Mouse (Mus musculus) frontal cortex, postnatal 25 days (tissue): Measurements from ENCODE around the gene Masp1.

Experiments used
- DNase-seq, 2 experiments: peaks; one replicate each; pipeline ENCODE4 v3.0.0; 2022; ENCODE audit warnings: low spot score in 2 of 2

Masp1 gene

GRCm38 (mm10) chr16:23520235-23520871 lies at the start of gene Masp1, which contains the start of gene Rtp4:
Gene Masp1 (minus strand): TSS chr16:23520815.
Gene Rtp4 (plus strand): TSS chr16:23520291.
- DNase-seq: peak in 1 of 2 experiments; percentile 17

GRCm38 (mm10) chr16:23568369-23568958 lies 47.8 kb upstream of the Masp1 start:
- no peak for DNase-seq

- DNase-seq: no peak
Observed at GRCm38 (mm10) chr16:23557669-23558068, 37.1 kb upstream of the Masp1 start.

GRCm38 (mm10) chr16:23557195-23557594 lies 36.6 kb upstream of the Masp1 start:
- DNase-seq: no peak

GRCm38 (mm10) chr16:23554673-23555072 lies 34.1 kb upstream of the Masp1 start:
- no peak for DNase-seq

GRCm38 (mm10) chr16:23550981-23551582 lies 30.5 kb upstream of the Masp1 start:
- DNase-seq: no peak

GRCm38 (mm10) chr16:23550346-23550980 lies 29.8 kb upstream of the Masp1 start:
- peak in 1 of 2 experiments; percentile 49 for DNase-seq

GRCm38 (mm10) chr16:23547783-23548182 lies 27.2 kb upstream of the Masp1 start:
- no peak for DNase-seq

GRCm38 (mm10) chr16:23544361-23544760 lies 23.7 kb upstream of the Masp1 start:
- no peak for DNase-seq

- DNase-seq: no peak
Observed at GRCm38 (mm10) chr16:23542866-23543265, 22.3 kb upstream of the Masp1 start.

- DNase-seq: no peak
Observed at GRCm38 (mm10) chr16:23541046-23541445, 20.4 kb upstream of the Masp1 start.

- DNase-seq: no peak
Observed at GRCm38 (mm10) chr16:23533707-23534106, 13.1 kb upstream of the Masp1 start.

GRCm38 (mm10) chr16:23529186-23529585 lies 8.6 kb upstream of the Masp1 start:
- DNase-seq: no peak

GRCm38 (mm10) chr16:23522081-23522480 lies 1.5 kb upstream of the Masp1 start:
- no peak for DNase-seq

GRCm38 (mm10) chr16:23521092-23521491 lies 477 bp upstream of the Masp1 start:
- no peak for DNase-seq

GRCm38 (mm10) chr16:23519771-23520170 lies 844 bp downstream of the Masp1 start:
- DNase-seq: no peak

GRCm38 (mm10) chr16:23518567-23519369 lies 1.8 kb downstream of the Masp1 start:
- no peak for DNase-seq

GRCm38 (mm10) chr16:23517754-23518566 lies 2.7 kb downstream of the Masp1 start:
- no peak for DNase-seq

- DNase-seq: no peak
Observed at GRCm38 (mm10) chr16:23517230-23517629, 3.4 kb downstream of the Masp1 start.

- no peak for DNase-seq
Observed at GRCm38 (mm10) chr16:23516606-23517005, 4.0 kb downstream of the Masp1 start.

GRCm38 (mm10) chr16:23515766-23516165 lies 4.8 kb downstream of the Masp1 start:
- no peak for DNase-seq
